Mouse (Mus musculus) neural tube, embryonic 10.5 days (tissue): ENCODE results near the gene Enpp3.

Experiments
- DNase-seq: peaks from one replicate; pipeline ENCODE4 v3.0.0-alpha.2; 2017; ENCODE audit warnings: low spot score; ENCODE audit errors: extremely low spot score

Enpp3 gene

DNA sequence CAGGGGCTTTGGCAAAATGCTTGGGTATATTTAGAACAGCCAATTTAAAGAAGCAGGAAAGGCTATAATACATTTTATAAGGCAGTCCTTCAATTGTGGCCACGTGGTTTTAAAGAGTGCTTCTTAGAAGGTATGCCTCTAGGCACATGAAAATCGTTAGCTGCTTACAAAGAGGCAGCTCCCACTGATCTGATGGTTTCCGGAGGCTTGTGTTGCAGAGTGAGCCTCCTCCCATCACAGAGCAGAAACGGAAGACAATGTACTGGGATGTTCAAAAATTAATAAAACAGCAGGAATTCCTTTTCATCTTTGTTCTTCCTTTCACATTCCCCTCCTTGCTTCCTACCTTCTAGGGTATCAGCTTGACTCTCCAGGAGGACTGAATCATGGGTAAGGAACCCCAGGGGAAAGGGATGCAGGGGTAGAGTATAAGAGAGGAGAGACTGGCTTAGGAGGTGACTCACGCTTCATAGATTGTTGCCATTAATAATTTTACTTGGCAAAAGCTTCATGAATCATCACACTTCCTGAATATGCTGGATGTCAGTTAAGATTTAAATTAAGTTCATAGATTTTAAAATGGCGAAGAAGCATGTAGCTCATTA, 77.4 kb downstream of the Enpp3 start:
- no peak for DNase-seq

- DNase-seq = no peak
These were observed 78.0 kb downstream of the Enpp3 start for GRCm38 (mm10) chr10:24764640-24765039.

- no peak for DNase-seq
These were observed 79.4 kb downstream of the Enpp3 start for GRCm38 (mm10) chr10:24763257-24763656.

DNA sequence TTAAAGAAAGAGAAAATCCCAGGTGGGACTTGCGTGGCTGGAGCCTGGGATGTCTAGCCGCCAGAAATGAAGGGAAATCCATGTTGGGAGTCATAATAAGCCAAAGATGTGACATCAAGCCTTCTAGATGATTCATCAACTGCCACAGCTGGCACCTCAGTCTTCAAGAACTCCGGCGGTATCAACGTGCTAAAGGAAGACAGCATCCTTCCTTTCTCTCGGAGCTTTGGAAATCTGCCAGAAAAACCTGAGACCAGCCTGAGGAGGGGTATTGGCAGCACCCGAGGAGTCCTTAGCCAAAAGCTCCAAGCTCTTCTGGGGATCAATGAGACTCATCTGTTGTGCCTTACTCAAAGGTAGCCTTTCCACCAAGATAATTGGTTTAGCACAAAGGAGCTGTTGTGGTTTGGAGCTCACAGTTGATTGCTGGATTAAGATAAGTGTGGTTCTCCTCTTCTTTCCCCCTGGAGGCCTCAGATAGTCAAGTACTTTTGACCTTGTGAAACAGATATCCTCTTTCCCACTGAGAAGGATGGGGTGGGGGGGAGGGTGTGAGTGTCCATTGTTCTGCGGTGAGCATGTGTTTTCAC, 84.2 kb downstream of the Enpp3 start:
- no peak for DNase-seq

DNA sequence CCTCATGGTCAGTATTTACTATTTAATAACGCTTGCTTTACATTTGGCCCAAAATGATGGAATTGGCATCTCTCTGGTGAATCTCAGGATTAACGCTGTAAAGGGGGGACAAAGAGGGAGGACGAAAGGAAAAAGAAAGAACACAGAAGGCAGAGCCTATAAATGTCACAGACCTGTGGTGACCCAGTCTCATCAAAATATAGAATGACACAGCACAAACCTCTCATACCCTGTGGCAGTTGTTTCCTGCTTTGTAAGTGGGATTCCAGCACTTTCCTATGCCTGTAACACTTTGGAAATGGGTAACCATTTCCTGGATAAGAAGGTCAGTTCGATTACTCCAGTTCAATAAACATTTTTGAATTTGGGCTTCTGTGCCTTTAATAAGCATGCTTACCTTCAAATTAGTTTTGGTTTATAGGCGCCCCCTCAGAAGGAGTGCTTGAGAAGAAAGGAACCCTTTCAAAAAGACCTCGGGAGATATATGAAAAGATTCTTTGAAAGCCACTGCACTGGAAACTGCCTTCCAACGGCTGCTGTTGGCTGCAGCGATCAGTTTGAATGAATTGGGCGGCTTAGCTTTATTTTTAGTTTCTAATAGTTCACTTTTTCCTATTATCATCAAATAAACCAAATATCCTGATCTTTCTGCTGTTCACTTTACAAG, 87.6 kb downstream of the Enpp3 start:
- DNase-seq = no peak

GRCm38 (mm10) chr10:24754251-24754835, 88.3 kb downstream of the Enpp3 start:
- no peak for DNase-seq

- DNase-seq = no peak
These were observed 88.9 kb downstream of the Enpp3 start for GRCm38 (mm10) chr10:24753536-24754250.

- DNase-seq = no peak
These were observed 99.6 kb downstream of the Enpp3 start for GRCm38 (mm10) chr10:24742950-24743487.

GRCm38 (mm10) chr10:24741229-24742198, 101.1 kb downstream of the Enpp3 start:
- no peak for DNase-seq

DNA sequence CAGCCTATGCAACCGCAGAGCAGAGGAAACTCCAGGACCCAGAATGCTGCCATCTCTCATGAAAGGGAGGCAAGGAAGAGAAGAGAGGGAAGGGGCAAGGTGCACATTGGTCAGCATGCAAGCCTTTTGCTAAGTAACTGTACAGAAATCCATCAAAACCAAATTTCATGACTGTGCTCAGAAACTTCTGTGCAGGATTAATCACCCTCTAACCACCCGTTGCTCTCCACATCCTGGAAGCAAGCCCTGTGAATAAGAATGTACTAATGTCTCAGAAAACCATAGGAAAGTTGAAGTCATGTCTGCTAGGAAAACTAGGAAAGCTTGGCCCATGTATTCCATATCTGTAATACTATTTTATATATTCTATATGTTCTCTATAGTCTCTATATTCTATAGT, 103.5 kb downstream of the Enpp3 start:
- no peak for DNase-seq

DNA sequence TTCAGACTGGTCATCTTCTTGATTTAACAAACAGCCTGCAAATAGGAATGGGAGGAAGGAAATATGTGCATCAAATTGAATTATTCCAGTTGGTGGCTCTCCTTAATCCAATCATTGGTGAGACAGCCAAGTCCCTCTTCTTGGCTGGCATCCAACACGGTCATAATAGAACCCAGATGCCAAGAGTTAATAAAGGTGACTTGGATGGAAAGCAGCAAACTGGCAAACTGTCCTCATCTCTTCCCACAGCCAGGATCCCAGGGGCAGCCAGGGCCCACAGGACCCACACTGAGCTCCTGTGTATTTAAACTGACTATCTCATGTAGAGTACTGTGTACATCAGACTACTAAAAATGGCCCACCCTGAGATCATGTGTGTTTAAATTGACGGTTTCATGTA, 104.2 kb downstream of the Enpp3 start:
- no peak for DNase-seq

- no peak for DNase-seq
These were observed 107.4 kb downstream of the Enpp3 start for GRCm38 (mm10) chr10:24735027-24735777.

DNA sequence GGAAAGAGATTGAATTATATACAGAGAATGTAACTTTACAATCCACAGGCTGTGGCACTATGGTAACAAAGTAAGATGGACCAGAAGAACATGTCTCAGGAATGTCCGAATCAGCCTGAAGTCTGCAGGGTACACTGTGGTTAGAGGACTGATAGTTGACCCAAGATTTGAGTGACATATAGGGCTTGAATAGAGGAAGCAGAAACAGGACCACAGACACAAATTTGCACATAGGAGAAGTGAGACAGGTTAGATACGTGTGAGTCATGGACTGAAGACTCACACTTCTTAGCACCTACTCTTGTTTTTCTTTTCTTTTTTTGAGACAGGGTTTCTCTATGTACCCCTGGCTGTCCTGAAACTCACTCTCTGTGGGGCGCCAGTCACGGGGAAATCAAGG, 115.1 kb downstream of the Enpp3 start:
- no peak for DNase-seq

GRCm38 (mm10) chr10:24725197-24725596, 117.4 kb downstream of the Enpp3 start:
- DNase-seq = no peak
